Mouse (Mus musculus) thymus, adult 2 months (tissue): Measurements from ENCODE around the gene Nemf.

Source experiments
- CTCF ChIP-seq: fragments of 200-500 bp; IDR thresholded peaks from 2 replicates; pipeline ENCODE4 v1.5.1; 2012; ENCODE audit warnings: mild to moderate bottlenecking, control low read depth, low read length, moderate library complexity, borderline replicate concordance; ENCODE audit not compliant: control insufficient read depth, poor library complexity, insufficient read depth; ENCODE audit errors: extremely low read depth
- POLR2A ChIP-seq: fragments of 200-500 bp; IDR thresholded peaks from 2 replicates; pipeline ENCODE4 v1.6.1; 2012; ENCODE audit warnings: mild to moderate bottlenecking, low read length, control low read depth, moderate library complexity; ENCODE audit not compliant: control insufficient read depth, poor library complexity, insufficient read depth; ENCODE audit errors: extremely low read depth

- no peak for TF ChIP-seq CTCF
- no peak for TF ChIP-seq POLR2A
Observed at GRCm38 (mm10) chr12:69304051-69304450, 52.9 kb downstream of the Nemf start.
